Mouse (Mus musculus): ENCODE measurements around the gene Ugt1a1.

Ugt1a1 gene

DNA sequence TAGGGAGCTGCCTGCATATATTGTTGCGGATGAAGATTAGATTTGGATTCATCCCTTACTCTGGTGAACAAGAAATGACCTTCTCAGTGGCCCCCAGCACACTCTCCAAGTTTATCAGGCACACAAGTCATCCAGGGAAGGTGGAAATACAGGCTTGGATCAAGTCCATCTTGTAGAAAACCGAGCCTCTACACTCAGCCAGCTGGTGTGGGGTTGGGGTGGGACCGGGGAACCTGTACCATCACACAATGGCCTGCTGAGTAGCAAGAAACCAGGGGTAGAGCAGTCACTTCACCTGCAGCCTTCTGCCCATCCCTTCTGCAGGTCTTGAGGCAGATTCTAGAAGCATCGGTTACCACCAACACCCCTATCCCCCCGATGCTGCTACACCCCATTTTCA is 22.9 kb downstream of the Ugt1a1 start:
- no peak for DNase-seq (ENCODE audit: low spot score)

DNA sequence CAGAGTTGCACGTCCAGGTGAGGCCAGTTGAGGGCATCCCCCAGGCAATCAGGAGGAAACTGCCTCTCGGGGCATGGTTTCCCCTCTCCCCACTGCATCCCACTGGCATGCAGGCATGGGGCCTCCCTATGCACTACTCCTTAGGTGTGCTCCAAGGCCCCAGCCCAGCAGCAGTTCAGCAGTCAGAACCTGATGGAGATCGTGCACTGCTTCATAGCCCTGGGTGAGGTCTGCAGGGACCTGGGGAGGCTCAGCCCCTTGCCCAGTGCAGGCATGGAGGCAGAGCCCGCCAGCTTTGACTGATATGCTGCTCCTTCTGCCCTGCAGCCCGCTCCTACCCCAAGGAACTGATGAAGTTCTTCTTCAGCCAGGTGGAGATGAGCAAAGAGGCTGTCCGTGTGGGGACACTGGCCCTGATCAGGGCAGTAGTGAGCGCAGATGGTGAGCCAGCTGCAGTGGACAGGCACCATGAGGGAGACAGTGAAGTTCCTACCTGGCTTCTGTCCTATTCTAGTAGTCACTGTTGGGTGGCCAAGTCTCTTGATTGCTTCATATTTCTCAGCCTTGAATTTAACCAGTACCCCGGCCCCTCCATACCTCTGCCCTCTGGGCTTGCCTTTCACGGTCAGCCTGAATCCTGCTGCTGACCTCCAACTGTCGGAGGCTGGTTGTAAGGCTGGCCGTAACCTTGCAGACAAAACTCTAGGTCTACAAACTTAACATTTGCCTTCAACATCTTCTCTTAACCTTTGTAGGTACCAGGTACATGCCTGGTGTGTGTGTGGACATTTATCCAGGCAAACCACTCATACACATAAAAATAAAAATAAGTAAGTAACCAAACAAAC is 23.5 kb downstream of the Ugt1a1 start:
- DNase-seq (ENCODE audit: low spot score), result no peak

DNA sequence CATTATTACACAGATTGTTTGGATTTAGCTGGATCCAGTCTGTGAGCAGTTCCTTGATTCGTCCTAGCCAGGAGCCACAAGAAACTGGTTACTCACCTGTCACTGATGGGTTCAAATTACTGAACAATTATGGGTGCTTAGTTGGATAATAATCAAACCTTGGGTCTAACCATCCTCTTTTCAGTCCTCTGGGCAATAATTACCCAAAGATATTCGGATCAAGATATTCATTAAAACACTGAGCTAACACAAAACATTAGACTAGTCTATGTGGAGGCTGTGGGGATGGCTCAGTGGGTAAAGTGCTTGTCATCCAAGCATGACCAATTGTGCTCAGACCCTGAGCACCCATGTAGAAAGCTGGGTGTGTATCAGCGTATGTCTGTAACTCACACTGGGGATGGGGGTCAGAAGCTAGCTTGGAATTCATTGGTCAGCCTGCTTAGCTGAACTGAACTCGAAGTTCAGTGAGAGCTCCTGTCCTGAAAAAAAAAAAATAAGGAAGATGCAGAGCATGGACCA is 24.2 kb downstream of the Ugt1a1 start:
- DNase-seq (ENCODE audit: low spot score), result no peak

DNA sequence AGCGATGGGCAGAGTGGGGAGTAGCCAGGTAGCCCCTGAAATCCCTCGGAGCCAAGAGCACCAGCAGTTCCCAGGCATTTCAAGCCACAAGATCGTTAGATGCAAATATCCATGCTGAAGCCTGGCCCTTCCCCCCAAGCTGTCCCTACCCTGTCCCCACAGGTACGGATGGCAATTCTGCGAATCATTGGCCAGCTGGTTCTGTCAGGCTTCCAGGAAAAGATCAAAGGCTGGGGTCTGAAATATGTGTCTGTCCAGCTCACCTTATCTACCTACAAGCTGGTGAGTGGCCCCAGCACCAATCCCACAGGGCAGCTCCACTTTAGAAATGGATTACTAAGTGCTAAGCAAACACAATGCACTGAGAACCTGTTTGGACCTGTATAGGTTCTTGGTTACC is 25.6 kb downstream of the Ugt1a1 start:
- DNase-seq (ENCODE audit: low spot score), result no peak

DNA sequence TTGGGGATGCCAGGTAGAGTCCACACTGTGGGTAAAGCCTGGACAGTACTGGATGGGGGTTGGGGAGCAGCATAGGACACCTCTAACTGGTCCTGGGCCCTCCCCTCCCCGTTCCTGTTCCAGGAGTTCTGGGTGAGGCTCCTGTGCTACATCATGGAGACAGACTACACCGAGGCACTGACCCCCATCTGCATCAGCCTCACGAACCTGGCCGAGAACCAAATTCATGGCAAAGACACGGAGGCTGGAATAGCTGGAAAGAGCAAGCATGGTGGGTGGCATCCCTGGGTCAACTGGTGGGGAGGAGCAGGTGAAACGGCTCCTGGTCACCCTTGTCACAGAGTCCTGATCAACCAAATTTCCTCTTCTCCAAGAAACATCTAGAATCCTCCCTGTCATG is 27.0 kb downstream of the Ugt1a1 start:
- DNase-seq (ENCODE audit: low spot score), result no peak

DNA sequence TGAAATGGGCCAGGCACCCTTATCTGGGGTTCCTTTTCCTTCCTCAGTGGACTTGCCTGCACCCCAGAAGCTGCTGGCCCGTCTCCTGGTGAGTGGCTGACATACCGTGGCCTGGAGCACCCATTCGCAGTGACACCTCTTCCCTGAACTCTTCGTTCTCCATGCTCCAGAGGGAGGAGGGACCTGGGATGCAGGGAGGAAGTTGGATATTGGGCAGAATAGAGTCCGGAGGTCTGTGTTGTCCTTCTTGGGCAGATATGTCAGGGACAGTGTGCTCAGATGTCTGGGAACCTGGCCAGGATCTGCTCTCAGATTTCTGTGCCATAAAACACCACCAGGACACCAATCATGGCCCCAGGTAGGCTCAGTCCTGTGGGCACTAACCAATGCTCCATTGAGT is 28.3 kb downstream of the Ugt1a1 start:
- no peak for DNase-seq (ENCODE audit: low spot score)

DNA sequence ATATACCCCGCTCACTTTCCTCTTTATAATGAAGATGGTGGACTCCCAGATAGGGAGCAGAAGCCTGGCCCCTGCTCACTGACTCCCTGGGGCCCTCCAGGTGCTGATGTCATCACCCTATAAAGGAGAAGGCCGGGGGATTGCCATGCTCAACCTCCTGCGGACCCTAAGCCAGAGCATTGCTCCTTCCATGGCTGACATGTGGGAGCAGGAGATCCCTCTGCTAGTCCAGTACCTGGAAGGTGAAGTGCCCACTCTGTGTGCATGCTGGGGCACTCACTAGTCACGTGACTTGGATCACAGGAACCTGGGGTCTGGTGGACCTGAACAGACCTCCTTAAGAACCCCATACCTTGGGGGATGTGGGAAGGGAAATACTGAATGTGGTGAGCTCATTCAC is 28.8 kb downstream of the Ugt1a1 start:
- DNase-seq (ENCODE audit: low spot score), result no peak

DNA sequence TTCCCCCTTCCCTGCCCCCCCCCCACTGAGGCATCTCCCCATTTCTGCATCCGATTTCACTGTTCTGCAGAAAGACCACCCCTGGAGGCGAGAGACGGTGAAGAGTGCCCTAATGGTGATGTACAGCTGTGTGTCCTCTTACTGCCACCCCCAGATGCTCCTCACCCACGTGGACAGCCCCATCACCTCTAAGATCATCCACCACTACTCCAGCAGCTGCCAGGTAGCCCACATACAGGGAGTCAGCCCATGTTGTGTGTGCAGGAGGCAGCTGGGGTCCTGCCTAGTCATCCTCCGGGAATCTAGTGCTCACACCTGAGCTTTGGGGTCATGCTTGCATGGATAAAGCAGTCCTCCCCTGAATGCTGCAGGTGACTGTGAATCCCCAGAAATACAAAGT is 32.1 kb downstream of the Ugt1a1 start:
- no peak for DNase-seq (ENCODE audit: low spot score)

DNA sequence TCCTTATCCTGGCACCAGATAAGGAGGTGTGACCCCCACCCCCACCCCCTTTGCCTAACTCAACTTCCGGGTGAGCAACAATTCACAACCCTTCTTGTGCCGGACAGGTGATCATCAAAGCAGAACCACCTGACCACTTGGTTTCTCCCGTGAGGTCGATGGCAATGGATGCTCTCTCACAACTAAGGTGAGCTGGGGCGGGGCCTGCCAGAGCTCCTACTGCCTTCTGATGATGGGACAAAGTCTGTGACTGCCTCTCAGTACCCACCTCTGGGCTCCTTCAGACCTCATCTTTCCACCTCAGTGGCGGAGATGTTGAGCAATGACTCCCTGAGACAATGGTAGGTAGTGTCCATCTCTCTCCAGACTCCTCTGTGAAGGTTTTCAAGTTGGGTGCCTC is 34.1 kb downstream of the Ugt1a1 start:
- DNase-seq (ENCODE audit: low spot score), result no peak

DNA sequence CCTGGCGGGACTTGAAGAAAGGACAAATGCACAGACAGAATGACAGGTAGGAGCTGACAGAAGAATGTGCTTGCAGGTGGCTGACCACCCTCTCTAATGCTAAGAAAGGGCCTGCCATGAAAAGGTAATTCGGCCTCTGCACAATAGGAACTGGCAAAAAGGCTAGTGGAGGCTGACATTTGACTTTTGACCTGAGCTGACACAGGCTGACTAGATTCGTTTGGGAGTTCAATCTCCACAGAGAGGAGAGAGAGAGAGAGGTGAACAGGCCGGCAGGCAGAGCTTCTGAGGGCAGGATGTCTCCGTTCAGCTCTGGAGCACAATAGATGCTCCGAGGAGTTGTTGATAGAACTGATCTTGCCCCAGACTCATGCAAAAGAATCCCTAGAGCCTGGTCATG is 34.6 kb downstream of the Ugt1a1 start:
- DNase-seq (ENCODE audit: low spot score), result no peak

DNA sequence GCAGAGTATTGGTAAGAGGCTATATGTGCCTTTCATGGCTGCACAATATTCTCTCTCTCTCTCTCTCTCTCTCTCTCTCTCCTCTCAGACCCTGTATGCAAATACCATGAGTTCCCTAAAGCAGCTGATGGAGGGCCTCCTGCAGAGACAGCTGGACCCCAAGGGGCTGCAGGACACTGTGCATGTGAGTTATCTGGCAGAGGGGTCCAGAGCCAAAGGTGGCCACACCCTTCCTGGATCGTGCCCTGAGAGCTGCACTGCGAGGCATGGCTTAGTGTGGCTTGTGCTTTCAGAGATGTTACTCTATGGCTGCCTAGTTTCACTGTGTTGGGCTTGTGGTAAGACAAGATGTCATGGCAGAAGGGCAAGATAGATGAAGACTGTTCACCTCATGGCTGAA is 35.9 kb downstream of the Ugt1a1 start:
- DNase-seq (ENCODE audit: low spot score), result no peak

DNA sequence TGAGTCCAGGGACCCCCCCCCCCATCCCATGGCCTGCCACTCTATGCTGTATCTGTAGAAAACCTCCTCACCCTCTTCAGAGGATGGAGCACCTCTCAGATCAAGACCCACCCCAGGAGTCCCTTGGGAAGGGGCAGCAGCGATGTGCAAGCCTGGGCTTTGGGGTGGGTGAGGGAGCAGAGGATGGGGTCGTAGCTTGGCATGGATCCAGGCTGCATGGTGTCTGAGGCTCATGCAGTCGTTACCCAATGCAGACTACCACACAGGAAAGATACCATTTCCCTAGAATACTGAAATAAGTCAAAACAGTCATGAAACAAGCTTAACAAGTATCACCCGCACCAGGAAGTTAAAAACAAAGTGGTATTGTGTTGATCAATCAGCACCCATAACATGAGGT is 36.9 kb downstream of the Ugt1a1 start:
- no peak for DNase-seq (ENCODE audit: low spot score)

DNA sequence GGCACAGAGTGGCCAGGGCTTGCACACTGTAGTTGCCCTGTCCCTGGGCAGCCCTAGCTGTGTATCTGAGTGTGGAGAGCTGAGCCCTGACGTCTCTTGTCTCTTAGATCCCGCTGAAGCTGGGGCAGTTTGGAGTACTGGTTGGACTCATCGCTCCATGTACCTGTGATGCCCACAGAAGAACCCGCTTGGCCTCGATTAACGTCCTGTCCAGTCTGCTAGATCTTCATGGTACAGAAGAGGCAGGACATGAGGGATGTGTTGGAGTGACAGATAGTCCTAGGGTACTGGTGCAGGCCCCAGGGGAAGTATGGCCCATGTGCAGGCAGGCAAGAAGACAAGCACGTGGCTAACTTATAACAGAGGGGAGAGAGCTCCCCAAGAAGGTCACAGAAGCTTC is 37.8 kb downstream of the Ugt1a1 start:
- DNase-seq (ENCODE audit: low spot score), result no peak

DNA sequence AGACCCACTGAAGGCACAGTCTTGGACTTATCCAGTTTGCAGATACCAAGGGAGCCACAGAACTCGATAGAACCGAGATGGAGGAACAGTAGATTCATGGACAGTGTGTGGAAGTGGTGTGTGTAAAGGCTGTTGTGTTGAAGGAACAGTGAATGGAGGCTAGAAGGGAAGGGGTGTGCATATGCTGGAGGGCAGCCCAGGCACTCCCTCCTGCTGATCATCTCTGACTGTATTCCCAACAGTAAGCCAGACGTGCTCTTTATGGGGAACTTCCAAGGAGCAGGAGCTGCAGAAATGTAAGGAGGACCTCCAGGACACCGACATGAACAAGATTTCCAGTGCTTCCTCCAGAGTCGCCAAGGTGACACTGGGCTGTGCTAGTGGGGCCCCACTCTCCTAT is 38.3 kb downstream of the Ugt1a1 start:
- no peak for DNase-seq (ENCODE audit: low spot score)

DNA sequence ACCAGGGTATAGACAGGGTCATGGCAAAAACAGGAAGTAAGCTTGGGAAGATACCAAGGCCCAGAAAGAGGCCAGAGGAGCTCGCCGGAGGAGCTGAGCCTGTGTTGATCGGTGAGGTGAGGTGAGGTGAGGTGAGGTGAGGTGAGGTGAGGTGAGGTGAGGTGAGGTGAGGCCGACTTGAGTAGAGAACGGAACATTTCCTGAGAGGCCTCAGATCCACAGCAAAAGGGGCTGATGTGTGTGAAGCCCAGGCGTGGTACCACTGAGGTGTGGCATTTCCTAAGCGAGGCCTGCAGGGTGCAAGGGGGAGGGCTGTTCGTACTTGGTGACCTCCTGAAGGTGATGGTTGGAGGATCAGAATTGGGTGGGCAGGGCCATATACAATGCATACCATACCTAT is 41.3 kb downstream of the Ugt1a1 start:
- no peak for DNase-seq (ENCODE audit: low spot score)

DNA sequence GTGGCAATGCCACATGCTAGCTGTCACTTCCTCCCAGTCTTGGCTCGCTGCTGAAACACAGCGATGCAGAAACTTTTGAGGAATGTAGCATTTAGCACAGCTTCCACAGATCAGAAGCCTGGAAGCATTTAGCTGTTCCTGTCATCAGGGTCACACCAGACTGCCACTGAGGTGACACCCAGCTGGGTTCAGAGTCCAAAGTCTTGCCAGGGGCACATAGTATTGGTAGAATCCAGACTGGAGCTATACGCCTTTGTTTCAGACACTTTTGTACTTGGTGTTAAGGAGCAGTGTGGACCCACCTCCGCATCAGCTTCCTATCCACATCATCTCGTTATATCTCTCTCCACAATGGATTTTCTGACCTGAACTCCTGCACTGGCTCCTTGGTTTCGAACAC is 41.8 kb downstream of the Ugt1a1 start:
- no peak for DNase-seq (ENCODE audit: low spot score)

DNA sequence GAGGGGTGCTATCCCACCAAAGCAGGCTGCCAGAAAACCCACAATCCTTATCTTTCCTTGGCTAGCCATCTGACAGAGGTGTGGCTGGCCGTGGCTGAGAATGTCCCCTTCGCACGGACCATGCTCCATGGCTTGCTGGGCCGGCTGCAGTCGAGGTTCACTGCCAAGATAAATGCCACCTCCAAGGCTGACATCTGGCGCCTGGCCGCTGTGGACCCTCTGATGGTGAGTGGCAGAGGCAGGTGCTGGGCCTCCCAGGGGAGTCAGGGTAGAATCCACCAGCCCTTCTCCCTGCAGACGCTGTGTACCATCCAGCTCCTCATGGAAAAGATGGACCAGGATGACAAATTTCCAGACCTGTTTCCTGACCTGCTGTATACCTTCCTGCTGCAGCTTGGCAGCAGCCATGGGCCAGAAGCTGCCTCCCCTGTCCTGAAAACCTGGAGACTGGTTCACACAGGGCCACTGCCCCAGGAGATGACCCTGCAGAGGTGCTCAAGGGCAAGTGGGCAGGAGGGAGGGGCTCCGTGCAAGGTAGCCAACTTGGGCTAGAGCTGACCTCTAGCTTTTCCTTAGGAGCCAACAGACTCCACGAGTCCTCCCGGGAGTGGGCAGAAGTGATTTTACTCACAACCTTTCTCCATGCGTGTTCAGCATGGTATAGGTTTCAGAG is 43.2 kb downstream of the Ugt1a1 start:
- no peak for DNase-seq (ENCODE audit: low spot score)

DNA sequence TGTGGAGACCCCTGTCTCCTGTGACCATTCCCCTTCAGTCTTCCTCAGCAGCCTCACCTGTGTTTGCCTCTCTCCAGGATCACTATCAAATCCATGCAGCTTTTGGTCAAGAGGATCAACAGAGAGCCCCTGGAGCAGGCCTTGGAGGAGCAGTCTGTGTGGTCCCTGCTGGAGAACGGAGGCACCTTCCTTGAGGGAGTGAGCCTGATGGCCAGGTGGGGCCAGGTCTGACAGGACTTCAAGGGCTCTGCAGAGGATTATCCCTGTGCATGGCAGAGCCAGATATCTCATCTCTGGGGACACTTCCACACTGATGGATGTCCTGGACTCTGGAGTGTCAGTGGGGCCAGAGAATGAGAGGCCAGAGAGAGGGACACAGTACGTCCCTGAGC is 43.7 kb downstream of the Ugt1a1 start:
- no peak for DNase-seq (ENCODE audit: low spot score)

DNA sequence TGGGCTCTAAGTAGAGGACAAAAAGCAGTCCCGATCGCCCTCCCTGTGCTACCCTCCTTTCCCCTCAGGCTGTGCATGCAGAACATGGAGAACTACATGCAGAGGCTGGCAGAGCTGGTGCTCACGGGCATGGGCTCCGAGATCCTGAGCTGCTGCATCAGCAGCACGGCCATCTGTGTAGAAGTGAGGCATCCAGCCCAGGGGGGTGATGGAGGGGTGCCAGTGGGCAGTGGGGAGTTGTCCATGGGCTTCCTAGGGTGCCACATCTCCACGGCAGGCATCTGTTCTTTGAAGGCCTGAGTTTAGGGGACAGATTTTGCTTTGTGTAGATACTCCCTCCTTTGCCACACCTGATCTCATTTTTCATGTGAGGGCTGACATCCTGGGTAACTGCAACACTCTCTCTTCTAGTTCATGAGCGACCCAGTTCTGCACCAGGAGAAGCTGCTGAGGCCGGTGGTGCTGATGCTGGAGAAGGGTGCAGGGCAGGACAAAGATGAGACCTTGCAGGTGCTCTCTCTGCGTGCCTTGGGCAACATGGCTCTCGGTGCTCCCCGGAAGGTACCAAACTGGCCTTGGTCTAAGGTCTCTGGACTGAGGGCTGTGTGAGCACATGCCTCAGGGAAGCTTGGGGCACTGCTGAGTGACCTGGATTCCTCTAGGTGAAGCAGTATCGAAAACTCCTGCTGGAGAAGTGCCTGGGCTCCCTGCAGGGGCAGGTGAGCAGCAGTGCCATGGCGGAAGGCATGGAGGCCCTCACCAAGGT is 44.4 kb downstream of the Ugt1a1 start:
- DNase-seq (ENCODE audit: low spot score), result no peak

DNA sequence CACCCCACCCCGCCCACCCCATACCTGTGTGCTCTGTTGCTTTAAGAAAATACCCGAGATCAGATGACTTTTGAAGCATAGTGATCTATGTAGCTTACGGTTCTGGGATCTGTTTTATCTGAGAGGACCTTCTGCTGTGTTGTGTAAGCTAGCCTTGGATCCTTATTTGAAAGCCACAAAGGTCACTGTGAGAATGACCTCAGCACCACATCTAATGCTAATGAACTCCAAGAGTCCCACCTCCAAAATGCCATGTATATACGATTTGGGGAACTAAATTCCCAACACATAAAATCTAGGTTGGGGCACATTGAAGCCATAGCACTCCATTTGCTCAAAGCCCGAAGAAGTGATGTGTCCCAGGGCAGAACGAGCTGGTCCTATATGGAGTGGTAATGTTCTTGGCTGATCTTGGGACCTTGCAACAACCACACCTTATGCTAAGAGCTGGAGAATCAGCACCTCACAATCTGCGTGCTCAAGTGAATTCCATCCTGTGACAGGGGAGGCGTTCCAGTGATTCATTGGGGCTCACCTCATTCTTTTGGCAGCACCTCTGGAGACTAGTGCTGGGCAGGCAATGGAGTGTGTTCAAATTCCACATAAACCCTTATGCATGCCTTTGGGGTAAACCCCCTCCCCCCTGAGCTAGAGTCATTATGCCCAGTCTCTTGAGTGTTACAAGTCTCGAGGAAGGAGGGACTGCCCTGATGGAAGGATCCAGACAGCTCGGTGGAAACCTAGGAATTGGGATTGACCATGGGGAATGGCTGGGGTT is 45.3 kb downstream of the Ugt1a1 start:
- no peak for DNase-seq (ENCODE audit: low spot score)

DNA sequence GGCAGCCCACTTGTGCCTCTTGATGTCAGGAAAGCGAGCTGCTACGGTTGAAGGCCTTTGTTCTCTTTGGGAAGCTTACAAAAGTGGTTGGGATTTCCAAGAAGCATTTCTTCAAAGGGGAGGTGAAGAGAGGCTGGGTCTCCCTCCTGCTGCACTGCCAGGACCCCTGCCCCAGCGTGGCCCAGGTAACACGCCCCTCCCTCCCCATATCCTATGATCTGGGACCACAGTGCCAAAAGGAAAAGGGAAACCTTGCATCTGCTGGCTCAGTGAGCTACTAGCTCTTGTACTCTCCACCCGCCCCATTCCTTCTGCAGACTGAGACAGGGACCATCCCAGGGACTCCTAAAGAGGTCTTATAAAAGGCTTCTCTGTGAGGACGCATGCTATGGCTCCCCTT is 45.9 kb downstream of the Ugt1a1 start:
- no peak for DNase-seq (ENCODE audit: low spot score)

DNA sequence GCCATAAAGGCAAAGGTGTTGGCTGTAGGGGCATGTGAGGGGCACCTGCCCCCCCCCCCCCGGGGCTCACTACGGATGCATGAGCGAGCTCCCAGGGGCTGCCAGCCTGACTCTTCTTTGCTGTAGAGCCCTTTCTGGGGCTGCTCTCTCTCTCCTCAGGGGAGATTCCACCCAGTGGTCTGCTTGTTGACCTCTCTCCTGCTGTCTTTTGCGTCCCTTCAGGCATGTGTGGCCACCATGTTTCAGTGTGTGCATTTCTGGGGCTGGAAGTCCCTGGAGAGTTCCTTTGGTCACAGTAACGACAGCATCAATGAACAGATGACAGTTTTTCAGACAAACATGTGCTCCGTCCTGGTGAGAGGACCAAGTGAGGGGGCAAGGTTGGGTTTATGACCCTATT is 46.6 kb downstream of the Ugt1a1 start:
- DNase-seq (ENCODE audit: low spot score), result no peak

Data from layer of hippocampus, adult 11-12 months (tissue).